Comparison of ENCODE assay signal across 9 mouse cellular contexts in the genomic region with DNA sequence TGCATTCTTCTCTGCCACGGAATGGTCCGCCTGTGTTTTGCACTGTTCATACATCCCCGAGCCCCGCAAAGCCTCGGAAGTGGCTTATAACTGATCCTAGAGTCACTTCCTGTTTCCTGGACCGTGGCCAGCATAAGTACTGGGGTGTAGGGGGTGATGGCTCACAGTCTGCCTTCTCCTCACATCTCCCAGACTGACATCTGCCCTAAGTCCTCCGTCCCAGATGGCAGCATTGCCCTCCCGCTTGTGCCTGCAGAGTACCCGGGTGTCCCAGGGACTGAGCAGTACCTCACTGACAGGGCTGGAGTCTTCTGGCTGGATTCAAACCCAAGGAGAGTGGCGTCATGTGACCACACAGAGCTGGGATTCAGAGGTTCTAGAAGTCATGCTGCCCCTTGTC. TPM values are rescaled to one million over a fixed set of nuclear protein-coding genes. Genes with fewer than 3 reads are reported as not detected.
DNase-seq lines count a peak whose midpoint lies in the region; ATAC-seq and TF ChIP-seq lines count a peak whose summit lies in the region.
"Had no signal": no experiment of that assay in that cellular context is flagged by ENCODE, and none has a peak within 500 bp of the region (broad histone marks: within the 10 kb centered on the region; RNA-seq: fewer than 3 reads in every experiment).

No protein-coding gene starts in this region.

- 60% methylated on average over 10 of the region's 10 CpGs for WGBS in midbrain, embryonic 11.5 days
- WGBS in midbrain, embryonic 16.5 days: 49% methylated on average over 10 of the region's 10 CpGs
- 49% methylated on average over 10 of the region's 10 CpGs for WGBS in embryonic facial prominence, embryonic 15.5 days
- WGBS in liver, embryonic 11.5 days: 35% methylated on average over 10 of the region's 10 CpGs
- 41% methylated on average over 10 of the region's 10 CpGs for WGBS in stomach, postnatal 0 days
- 26% methylated on average over 10 of the region's 10 CpGs for WGBS in lung, adult 2 months

- H3K4me1 ChIP-seq in midbrain, embryonic 11.5 days (ENCODE audit: control insufficient read depth, insufficient read depth, low read length): no peaks in the 10 kb centered on the region
- no peaks in the 10 kb centered on the region for H3K4me1 ChIP-seq in midbrain, embryonic 16.5 days (ENCODE audit: control insufficient read depth, insufficient read depth, low read length)
- peaks cover 14% of the 10 kb centered on the region for H3K4me1 ChIP-seq in embryonic facial prominence, embryonic 15.5 days
- no peaks in the 10 kb centered on the region for H3K4me1 ChIP-seq in liver, embryonic 11.5 days (replicated peaks; ENCODE audit: control insufficient read depth, insufficient read depth, low read length)
- no peaks in the 10 kb centered on the region for H3K4me1 ChIP-seq in stomach, postnatal 0 days (replicated peaks; ENCODE audit: control insufficient read depth, insufficient read depth)
- H3K4me1 ChIP-seq in lung, adult 2 months (ENCODE audit: control insufficient read depth, insufficient read depth, low read length): no peaks in the 10 kb centered on the region

- TF ChIP-seq EP300 in stomach, postnatal 0 days (optimal IDR thresholded peaks at IDR 0.05): no peak

- H3K9ac ChIP-seq in midbrain, embryonic 11.5 days (ENCODE audit: low read length): no peak overlapping the region; the same call in 1 of the 2 replicates
- no peak overlapping the region for H3K9ac ChIP-seq in midbrain, embryonic 16.5 days (ENCODE audit: low read depth, low read length)
- H3K9ac ChIP-seq in embryonic facial prominence, embryonic 15.5 days: no peak overlapping the region
- H3K9ac ChIP-seq in liver, embryonic 11.5 days (ENCODE audit: low read depth, low read length): no peak overlapping the region
- no peak overlapping the region for H3K9ac ChIP-seq in stomach, postnatal 0 days (ENCODE audit: low read length)

- H3K36me3 ChIP-seq in midbrain, embryonic 11.5 days (ENCODE audit: control insufficient read depth, insufficient read depth, low read length): no peaks in the 10 kb centered on the region
- H3K36me3 ChIP-seq in midbrain, embryonic 16.5 days (ENCODE audit: control insufficient read depth, insufficient read depth, low read length): no peaks in the 10 kb centered on the region
- H3K36me3 ChIP-seq in embryonic facial prominence, embryonic 15.5 days: no peaks in the 10 kb centered on the region
- no peaks in the 10 kb centered on the region for H3K36me3 ChIP-seq in liver, embryonic 11.5 days (ENCODE audit: control insufficient read depth, insufficient read depth, low read length)
- no peaks in the 10 kb centered on the region for H3K36me3 ChIP-seq in stomach, postnatal 0 days (ENCODE audit: control insufficient read depth, insufficient read depth, low read length)

- H3K27me3 ChIP-seq in midbrain, embryonic 11.5 days (ENCODE audit: control insufficient read depth, insufficient read depth, low read length): no peaks in the 10 kb centered on the region
- H3K27me3 ChIP-seq in midbrain, embryonic 16.5 days (ENCODE audit: control insufficient read depth, insufficient read depth, low read depth, low read length): no peaks in the 10 kb centered on the region
- no peaks in the 10 kb centered on the region; the same call in 1 of the 2 replicates for H3K27me3 ChIP-seq in embryonic facial prominence, embryonic 15.5 days
- H3K27me3 ChIP-seq in liver, embryonic 11.5 days (replicated peaks; ENCODE audit: control insufficient read depth, insufficient read depth, low read length): no peaks in the 10 kb centered on the region
- H3K27me3 ChIP-seq in stomach, postnatal 0 days (ENCODE audit: control insufficient read depth, insufficient read depth, low read length): no peaks in the 10 kb centered on the region

- H3K9me3 ChIP-seq in midbrain, embryonic 11.5 days (ENCODE audit: control insufficient read depth, low read length): no peaks in the 10 kb centered on the region
- H3K9me3 ChIP-seq in midbrain, embryonic 16.5 days (replicated peaks; ENCODE audit: control insufficient read depth, low read length, poor library complexity, severe bottlenecking): no peaks in the 10 kb centered on the region
- H3K9me3 ChIP-seq in embryonic facial prominence, embryonic 15.5 days (replicated peaks): no peaks in the 10 kb centered on the region
- H3K9me3 ChIP-seq in liver, embryonic 11.5 days (ENCODE audit: control insufficient read depth, low read length): no peaks in the 10 kb centered on the region
- H3K9me3 ChIP-seq in stomach, postnatal 0 days (ENCODE audit: control insufficient read depth, low read length): no peaks in the 10 kb centered on the region

- no peak overlapping the region for H3K4me2 ChIP-seq in midbrain, embryonic 11.5 days
- H3K4me2 ChIP-seq in midbrain, embryonic 16.5 days (ENCODE audit: low read length): no peak overlapping the region
- peak overlapping the region; percentile 17; the same call in 1 of the 2 replicates for H3K4me2 ChIP-seq in embryonic facial prominence, embryonic 15.5 days (replicated peaks)
- peak overlapping the region; percentile 42 for H3K4me2 ChIP-seq in liver, embryonic 11.5 days
- no peak overlapping the region for H3K4me2 ChIP-seq in stomach, postnatal 0 days (replicated peaks; ENCODE audit: low read depth)

- no peak for TF ChIP-seq POLR2A in lung, adult 2 months (IDR thresholded peaks at IDR 0.05; ENCODE audit: borderline replicate concordance, extremely low read depth, low read depth, low read length)

- H3K27ac ChIP-seq in midbrain, embryonic 11.5 days (ENCODE audit: low read depth, low read length): no peak overlapping the region
- H3K27ac ChIP-seq in midbrain, embryonic 16.5 days (ENCODE audit: low read length): no peak overlapping the region
- H3K27ac ChIP-seq in embryonic facial prominence, embryonic 15.5 days (replicated peaks): no peak overlapping the region
- no peak overlapping the region for H3K27ac ChIP-seq in liver, embryonic 11.5 days (ENCODE audit: low read depth, low read length)
- H3K27ac ChIP-seq in stomach, postnatal 0 days (replicated peaks): no peak overlapping the region

- H3K4me3 ChIP-seq in midbrain, embryonic 11.5 days (ENCODE audit: low read depth, low read length): no peak overlapping the region
- no peak overlapping the region for H3K4me3 ChIP-seq in midbrain, embryonic 16.5 days (ENCODE audit: low read depth, low read length)
- no peak overlapping the region for H3K4me3 ChIP-seq in embryonic facial prominence, embryonic 15.5 days (replicated peaks)
- 0 out of 2 replicates have a peak overlapping the region, but pooled peaks have one; percentile 2 for H3K4me3 ChIP-seq in liver, embryonic 11.5 days (ENCODE audit: low read depth, low read length)
- H3K4me3 ChIP-seq in stomach, postnatal 0 days (ENCODE audit: low read depth, low read length): no peak overlapping the region
- no peak overlapping the region for H3K4me3 ChIP-seq in lung, adult 2 months (replicated peaks; ENCODE audit: extremely low read depth, low read depth, low read length)

- ATAC-seq in midbrain, embryonic 11.5 days (ENCODE audit: low FRiP score): peak; percentile 34; the same call in 1 of the 2 replicates
- ATAC-seq in midbrain, embryonic 16.5 days: no peak
- ATAC-seq in embryonic facial prominence, embryonic 15.5 days (ENCODE audit: insufficient number of reproducible peaks, low FRiP score, low TSS enrichment, low read depth): no peak
- no peak for ATAC-seq in liver, embryonic 11.5 days (replicated peaks; ENCODE audit: low FRiP score)
- ATAC-seq in stomach, postnatal 0 days (ENCODE audit: low FRiP score, low TSS enrichment): 0 out of 2 replicates have a peak, but pooled peaks have one; percentile 21

- DNase-seq in midbrain, embryonic 11.5 days (ENCODE audit: low spot score, missing footprints): peak; percentile 83
- DNase-seq in liver, embryonic 11.5 days (ENCODE audit: low spot score): no peak
- no peak for DNase-seq in stomach, postnatal 0 days (ENCODE audit: low spot score)
- DNase-seq in gastrocnemius, postnatal 25 days: no peak
- DNase-seq in lung, adult 2 months: no peak

- TF ChIP-seq CTCF in stomach, postnatal 0 days (IDR thresholded peaks at IDR 0.05; ENCODE audit: low read depth): no peak
- TF ChIP-seq CTCF in lung, adult 2 months (IDR thresholded peaks at IDR 0.05; ENCODE audit: insufficient read depth, low read length): no peak

RNA-seq across cellular contexts. Expression of a gene that starts 0.4 kb away (rescaled TPM):
- polyA plus RNA-seq in midbrain, embryonic 11.5 days (2014; fragmentation: Nextera tagmentation; extraction: Ambion mirVana): 0.08 TPM in 1 of 2 replicates, not detected in the other
- 0.65 TPM in 1 of 2 replicates, not detected in the other for polyA plus RNA-seq in midbrain, embryonic 16.5 days (2015; fragmentation: Nextera tagmentation; extraction: Ambion mirVana)
- 0.11 and 0.17 TPM in 2 replicates for polyA plus RNA-seq in embryonic facial prominence, embryonic 15.5 days (2015; fragmentation: Nextera tagmentation; extraction: Ambion mirVana)
- polyA plus RNA-seq in liver, embryonic 11.5 days (2014; fragmentation: Nextera tagmentation; extraction: Ambion mirVana): not detected in 2 replicates
- 0.16 and 0.18 TPM in 2 replicates for polyA plus RNA-seq in stomach, postnatal 0 days (2015; fragmentation: Nextera tagmentation; extraction: Ambion mirVana)
- not detected for total RNA-seq in gastrocnemius, postnatal 25 days (2021)
- 0.18 TPM in 1 of 2 replicates, not detected in the other for polyA plus RNA-seq in lung, adult 2 months (2012; rRNA removed)

RNA-seq across cellular contexts. Expression of a gene that starts 6.4 kb away (rescaled TPM):
- polyA plus RNA-seq in midbrain, embryonic 11.5 days (2014; fragmentation: Nextera tagmentation; extraction: Ambion mirVana): 354 and 411 TPM in 2 replicates
- polyA plus RNA-seq in midbrain, embryonic 16.5 days (2015; fragmentation: Nextera tagmentation; extraction: Ambion mirVana): 492 and 521 TPM in 2 replicates
- 403 and 419 TPM in 2 replicates for polyA plus RNA-seq in embryonic facial prominence, embryonic 15.5 days (2015; fragmentation: Nextera tagmentation; extraction: Ambion mirVana)
- 320 and 354 TPM in 2 replicates for polyA plus RNA-seq in liver, embryonic 11.5 days (2014; fragmentation: Nextera tagmentation; extraction: Ambion mirVana)
- polyA plus RNA-seq in stomach, postnatal 0 days (2015; fragmentation: Nextera tagmentation; extraction: Ambion mirVana): 375 and 396 TPM in 2 replicates
- 100 to 1,000 TPM; 187 to 194 TPM for total RNA-seq in gastrocnemius, postnatal 25 days (2021)
- polyA plus RNA-seq in lung, adult 2 months (2012; rRNA removed): 73.6 and 107 TPM in 2 replicates

RNA-seq across cellular contexts. Expression of a gene that starts 30.6 kb away (rescaled TPM):
- polyA plus RNA-seq in midbrain, embryonic 11.5 days (2014; fragmentation: Nextera tagmentation; extraction: Ambion mirVana): 0.05 and 0.12 TPM in 2 replicates
- polyA plus RNA-seq in midbrain, embryonic 16.5 days (2015; fragmentation: Nextera tagmentation; extraction: Ambion mirVana): not detected in 2 replicates
- polyA plus RNA-seq in embryonic facial prominence, embryonic 15.5 days (2015; fragmentation: Nextera tagmentation; extraction: Ambion mirVana): 0.05 TPM in 1 of 2 replicates, not detected in the other
- not detected in 2 replicates for polyA plus RNA-seq in liver, embryonic 11.5 days (2014; fragmentation: Nextera tagmentation; extraction: Ambion mirVana)
- polyA plus RNA-seq in stomach, postnatal 0 days (2015; fragmentation: Nextera tagmentation; extraction: Ambion mirVana): 0.02 TPM in 1 of 2 replicates, not detected in the other
- total RNA-seq in gastrocnemius, postnatal 25 days (2021): not detected
- polyA plus RNA-seq in lung, adult 2 months (2012; rRNA removed): not detected in 2 replicates
- total RNA-seq: adrenal gland, adult 8-10 months had no signal
- polyA plus RNA-seq: large intestine, adult 2 months had no signal

RNA-seq across cellular contexts. Expression of a gene that starts 42.6 kb away (rescaled TPM):
- not detected in 2 replicates for polyA plus RNA-seq in midbrain, embryonic 11.5 days (2014; fragmentation: Nextera tagmentation; extraction: Ambion mirVana)
- not detected in 2 replicates for polyA plus RNA-seq in midbrain, embryonic 16.5 days (2015; fragmentation: Nextera tagmentation; extraction: Ambion mirVana)
- 0.17 TPM in 1 of 2 replicates, not detected in the other for polyA plus RNA-seq in embryonic facial prominence, embryonic 15.5 days (2015; fragmentation: Nextera tagmentation; extraction: Ambion mirVana)
- not detected in 2 replicates for polyA plus RNA-seq in liver, embryonic 11.5 days (2014; fragmentation: Nextera tagmentation; extraction: Ambion mirVana)
- polyA plus RNA-seq in stomach, postnatal 0 days (2015; fragmentation: Nextera tagmentation; extraction: Ambion mirVana): not detected in 2 replicates
- total RNA-seq in gastrocnemius, postnatal 25 days (2021): not detected
- polyA plus RNA-seq in lung, adult 2 months (2012; rRNA removed): not detected in 2 replicates
- total RNA-seq: adrenal gland, adult 8-10 months had no signal
- polyA plus RNA-seq: large intestine, adult 2 months had no signal

RNA-seq across cellular contexts. Expression of a gene that starts 54.0 kb away (rescaled TPM):
- not detected in 2 replicates for polyA plus RNA-seq in midbrain, embryonic 11.5 days (2014; fragmentation: Nextera tagmentation; extraction: Ambion mirVana)
- polyA plus RNA-seq in midbrain, embryonic 16.5 days (2015; fragmentation: Nextera tagmentation; extraction: Ambion mirVana): not detected in 2 replicates
- polyA plus RNA-seq in embryonic facial prominence, embryonic 15.5 days (2015; fragmentation: Nextera tagmentation; extraction: Ambion mirVana): not detected in 2 replicates
- not detected in 2 replicates for polyA plus RNA-seq in liver, embryonic 11.5 days (2014; fragmentation: Nextera tagmentation; extraction: Ambion mirVana)
- polyA plus RNA-seq in stomach, postnatal 0 days (2015; fragmentation: Nextera tagmentation; extraction: Ambion mirVana): not detected in 2 replicates
- total RNA-seq in gastrocnemius, postnatal 25 days (2021): not detected
- polyA plus RNA-seq in lung, adult 2 months (2012; rRNA removed): not detected in 2 replicates
- total RNA-seq: adrenal gland, adult 8-10 months had no signal
- polyA plus RNA-seq: large intestine, adult 2 months had no signal

Comparison
In these comparisons a context has a peak if more than half of its experiments do, and no peak if none do; other contexts are left out.
1. ATAC-seq: peak in midbrain, embryonic 11.5 days (single experiment) and stomach, postnatal 0 days (single experiment); none in midbrain, embryonic 16.5 days (single experiment), embryonic facial prominence, embryonic 15.5 days (single experiment) and liver, embryonic 11.5 days (single experiment).
2. H3K4me2 ChIP-seq: peak in embryonic facial prominence, embryonic 15.5 days (single experiment) and liver, embryonic 11.5 days (single experiment); none in midbrain, embryonic 11.5 days (single experiment), midbrain, embryonic 16.5 days (single experiment) and stomach, postnatal 0 days (single experiment).